Mouse (Mus musculus) kidney, adult 11 months (tissue): ENCODE measurements around the gene Map3k19.
A peak's percentile ranks its signal among the peaks of the same experiment; 100 is the strongest.

Experiments used
- DNase-seq: peaks from one replicate; pipeline ENCODE4 v3.0.0; 2022

Map3k19 gene

GRCm38 (mm10) chr1:127796341-127796740 is 58.5 kb downstream of the Map3k19 start:
- no peak for DNase-seq

GRCm38 (mm10) chr1:127795087-127795769 is 59.6 kb downstream of the Map3k19 start:
- no peak for DNase-seq

GRCm38 (mm10) chr1:127793459-127793858 is 61.4 kb downstream of the Map3k19 start:
- no peak for DNase-seq

GRCm38 (mm10) chr1:127788943-127789342 is 65.9 kb downstream of the Map3k19 start:
- no peak for DNase-seq

GRCm38 (mm10) chr1:127785882-127786281 is 68.9 kb downstream of the Map3k19 start:
- DNase-seq, result no peak

GRCm38 (mm10) chr1:127783862-127784261 is 71.0 kb downstream of the Map3k19 start:
- DNase-seq, result no peak

GRCm38 (mm10) chr1:127780849-127781248 is 74.0 kb downstream of the Map3k19 start:
- no peak for DNase-seq

GRCm38 (mm10) chr1:127780142-127780541 is 74.7 kb downstream of the Map3k19 start:
- DNase-seq, result no peak

- DNase-seq, result no peak
Measured at GRCm38 (mm10) chr1:127778611-127779010, 76.2 kb downstream of the Map3k19 start.

- no peak for DNase-seq
Measured at GRCm38 (mm10) chr1:127776246-127776645, 78.6 kb downstream of the Map3k19 start.

- no peak for DNase-seq
Measured at GRCm38 (mm10) chr1:127775206-127775720, 79.6 kb downstream of the Map3k19 start.

GRCm38 (mm10) chr1:127774501-127774880 is 80.3 kb downstream of the Map3k19 start:
- DNase-seq, result no peak

GRCm38 (mm10) chr1:127773803-127774500 is 80.9 kb downstream of the Map3k19 start, which contains the start of gene Ccnt2:
Ccnt2 (plus strand) TSS chr1:127774164.
- peak; percentile 99 for DNase-seq

GRCm38 (mm10) chr1:127773198-127773802 is 81.5 kb downstream of the Map3k19 start:
- DNase-seq, result no peak

- no peak for DNase-seq
Measured at GRCm38 (mm10) chr1:127766741-127767140, 88.1 kb downstream of the Map3k19 start.

- no peak for DNase-seq
Measured at GRCm38 (mm10) chr1:127765468-127765867, 89.4 kb downstream of the Map3k19 start.
